Mouse (Mus musculus): ENCODE data around the gene Syne1. TPM values are rescaled to one million over a fixed set of nuclear protein-coding genes. Genes with fewer than 3 reads are reported as not detected.

The Syne1 gene
- polyA plus RNA-seq, 1 experiment from 2014 or later = 5.2 TPM

DNA sequence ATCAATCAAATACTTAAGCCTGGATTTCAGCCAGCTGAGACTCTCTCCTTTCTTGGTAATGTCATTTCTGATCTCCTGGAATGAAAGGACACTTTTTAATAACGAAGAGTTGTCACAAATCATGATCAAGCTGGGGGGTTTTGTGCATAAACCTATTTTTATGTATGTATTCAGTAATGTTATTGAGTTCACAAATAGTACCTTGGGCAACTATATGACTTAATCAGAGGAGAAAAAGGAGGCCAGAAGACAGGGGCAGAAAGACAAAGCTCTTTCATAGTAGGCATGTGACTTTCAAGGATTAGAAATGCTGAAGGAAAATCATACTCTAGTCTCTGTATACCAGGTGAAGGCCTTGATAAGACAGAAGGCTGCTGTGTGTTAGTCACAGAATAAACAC is 204.4 kb downstream of the Syne1 start:
- Histone ChIP-seq H3K4me2 (ENCODE audit: low read depth, low read length) (no peak overlapping the region), H3K9me3 (ENCODE audit: low read length) (no peaks in the 10 kb centered on the region)
- DNase-seq = no peak

DNA sequence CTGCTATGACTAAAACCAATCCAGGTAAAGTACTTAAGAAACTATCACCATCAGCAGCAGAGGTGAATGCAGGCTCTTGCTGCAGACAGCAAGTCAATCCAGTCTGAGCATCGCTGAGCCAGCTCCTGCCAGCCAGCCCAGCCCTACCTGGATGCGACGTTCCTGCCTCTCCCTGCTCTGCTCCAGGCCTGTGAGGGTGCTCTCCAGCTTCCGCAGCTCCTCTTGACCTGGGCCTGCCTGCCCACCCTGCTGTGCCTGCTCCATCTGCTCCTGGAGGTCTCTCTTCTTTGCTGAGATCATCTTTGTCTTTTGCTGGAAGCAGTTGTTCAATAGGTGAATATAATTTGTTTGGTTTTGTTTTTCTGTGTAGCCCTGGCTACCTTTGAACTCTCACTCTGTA is 208.1 kb downstream of the Syne1 start:
- DNase-seq = no peak
- no peak overlapping the region for H3K9ac ChIP-seq (replicated peaks)
- TF ChIP-seq CTCF (IDR thresholded peaks at IDR 0.05; ENCODE audit: low read depth) (no peak), EP300 (IDR thresholded peaks at IDR 0.05; ENCODE audit: low read depth) (no peak)
- no peak for ATAC-seq
- H3K9me3 ChIP-seq (ENCODE audit: low read length) = no peaks in the 10 kb centered on the region
- H3K27ac ChIP-seq (ENCODE audit: low read depth) = no peak overlapping the region
- no peaks in the 10 kb centered on the region for H3K4me1 ChIP-seq (ENCODE audit: insufficient read depth)
- no peak overlapping the region for H3K4me2 ChIP-seq (ENCODE audit: low read depth, low read length)
- no peak overlapping the region for H3K4me3 ChIP-seq (ENCODE audit: low read depth, low read length)
- no peaks in the 10 kb centered on the region for H3K36me3 ChIP-seq (replicated peaks; ENCODE audit: insufficient read depth, low read length)
- H3K27me3 ChIP-seq (ENCODE audit: insufficient read depth, low read length) = no peaks in the 10 kb centered on the region
- 68% methylated on average over 4 of the region's 4 CpGs for WGBS (ENCODE audit: insufficient replicate concordance)

More for the DNA sequence above, 204.4 kb downstream of the Syne1 start:
- TF ChIP-seq CTCF (IDR thresholded peaks at IDR 0.05; ENCODE audit: low read depth) (no peak), EP300 (IDR thresholded peaks at IDR 0.05; ENCODE audit: low read depth) (no peak)
- ATAC-seq = no peak
- Histone ChIP-seq H3K27ac (ENCODE audit: low read depth) (no peak overlapping the region), H3K36me3 (replicated peaks; ENCODE audit: insufficient read depth, low read length) (no peaks in the 10 kb centered on the region), H3K4me3 (ENCODE audit: low read depth, low read length) (no peak overlapping the region), H3K9ac (replicated peaks) (no peak overlapping the region), H3K27me3 (ENCODE audit: insufficient read depth, low read length) (no peaks in the 10 kb centered on the region), H3K4me1 (ENCODE audit: insufficient read depth) (no peaks in the 10 kb centered on the region)
- 48% methylated on average over 1 of the region's 1 CpGs for WGBS (ENCODE audit: insufficient replicate concordance)

DNA sequence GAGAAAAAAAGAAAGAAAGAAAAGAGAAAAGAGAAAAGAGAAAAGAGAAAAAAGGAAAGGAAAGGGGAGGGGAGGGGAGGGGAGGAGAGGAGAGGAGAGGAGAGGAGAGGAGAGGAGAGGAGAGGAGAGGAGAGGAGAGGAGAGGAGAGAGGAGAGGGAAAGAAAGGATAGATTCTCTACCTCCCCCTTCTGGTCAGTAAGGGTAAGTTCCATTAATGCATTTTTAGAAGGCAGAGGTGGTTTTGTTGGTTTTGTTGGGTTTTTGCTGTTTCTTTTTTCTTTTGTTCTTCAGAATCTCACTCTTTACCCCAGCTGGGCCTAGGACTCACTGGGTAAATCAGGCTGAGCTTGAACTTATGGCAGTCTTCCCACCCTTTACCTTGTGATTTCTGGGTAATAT is 214.9 kb downstream of the Syne1 start:
- Histone ChIP-seq H3K4me2 (ENCODE audit: low read depth, low read length) (no peak overlapping the region), H3K4me1 (ENCODE audit: insufficient read depth) (no peaks in the 10 kb centered on the region), H3K9ac (replicated peaks) (no peak overlapping the region), H3K4me3 (ENCODE audit: low read depth, low read length) (no peak overlapping the region), H3K27me3 (ENCODE audit: insufficient read depth, low read length) (no peaks in the 10 kb centered on the region), H3K36me3 (replicated peaks; ENCODE audit: insufficient read depth, low read length) (no peaks in the 10 kb centered on the region), H3K27ac (ENCODE audit: low read depth) (no peak overlapping the region), H3K9me3 (ENCODE audit: low read length) (no peaks in the 10 kb centered on the region)
- TF ChIP-seq CTCF (IDR thresholded peaks at IDR 0.05; ENCODE audit: low read depth) (peak; percentile 51), EP300 (IDR thresholded peaks at IDR 0.05; ENCODE audit: low read depth) (no peak)
- ATAC-seq = no peak
- no peak for DNase-seq

DNA sequence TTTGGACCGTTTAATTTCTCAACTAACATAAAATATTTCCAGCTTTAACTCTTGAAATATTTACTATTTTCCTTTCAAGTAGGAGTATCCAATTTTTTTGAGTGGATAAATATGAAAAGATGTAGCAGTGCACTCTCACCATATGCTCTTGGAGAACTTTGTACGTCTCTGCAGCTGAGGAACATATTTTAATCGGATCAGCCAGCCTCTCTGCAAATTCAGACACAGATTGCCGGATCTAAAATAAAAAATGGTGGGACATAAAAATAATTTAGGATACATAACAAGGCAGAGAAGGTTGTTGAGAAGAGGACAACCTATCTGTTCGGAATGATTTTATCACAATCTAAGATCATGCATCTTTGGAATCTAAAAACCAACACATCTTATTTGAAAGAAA is 218.5 kb downstream of the Syne1 start:
- Histone ChIP-seq H3K4me3 (ENCODE audit: low read depth, low read length) (no peak overlapping the region), H3K4me1 (ENCODE audit: insufficient read depth) (no peaks in the 10 kb centered on the region), H3K27me3 (ENCODE audit: insufficient read depth, low read length) (no peaks in the 10 kb centered on the region), H3K27ac (ENCODE audit: low read depth) (no peak overlapping the region), H3K4me2 (ENCODE audit: low read depth, low read length) (no peak overlapping the region), H3K9me3 (ENCODE audit: low read length) (no peaks in the 10 kb centered on the region), H3K9ac (replicated peaks) (no peak overlapping the region), H3K36me3 (replicated peaks; ENCODE audit: insufficient read depth, low read length) (no peaks in the 10 kb centered on the region)
- 81% methylated on average over 5 of the region's 5 CpGs for WGBS (ENCODE audit: insufficient replicate concordance)
- TF ChIP-seq CTCF (IDR thresholded peaks at IDR 0.05; ENCODE audit: low read depth) (no peak), EP300 (IDR thresholded peaks at IDR 0.05; ENCODE audit: low read depth) (no peak)
- DNase-seq = no peak
- no peak for ATAC-seq

DNA sequence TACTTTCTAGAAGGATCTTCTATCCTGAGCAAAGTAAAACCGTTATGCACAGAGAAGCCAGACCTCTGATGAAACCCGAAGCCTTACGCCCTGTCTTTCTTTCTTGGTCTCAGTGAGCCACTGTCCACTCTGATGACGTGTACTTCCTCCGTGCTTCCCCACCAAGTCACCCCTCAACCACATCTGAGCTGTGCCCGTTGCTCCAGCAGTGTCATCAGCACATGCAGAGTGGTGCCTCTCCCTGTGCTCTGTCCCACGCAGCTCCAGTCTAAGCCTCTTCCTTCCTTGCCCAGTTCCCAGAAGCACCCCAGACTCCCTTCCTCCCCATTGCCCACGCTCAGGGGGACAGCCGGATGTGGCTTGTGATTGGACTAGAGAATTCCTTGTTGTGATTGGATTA is 224.6 kb downstream of the Syne1 start:
- Histone ChIP-seq H3K9me3 (ENCODE audit: low read length) (no peaks in the 10 kb centered on the region), H3K36me3 (replicated peaks; ENCODE audit: insufficient read depth, low read length) (0 out of 2 replicates have a peak, but pooled peaks cover 2% of the 10 kb centered on the region), H3K27ac (ENCODE audit: low read depth) (no peak overlapping the region), H3K4me3 (ENCODE audit: low read depth, low read length) (no peak overlapping the region), H3K27me3 (ENCODE audit: insufficient read depth, low read length) (no peaks in the 10 kb centered on the region), H3K9ac (replicated peaks) (no peak overlapping the region), H3K4me2 (ENCODE audit: low read depth, low read length) (no peak overlapping the region), H3K4me1 (ENCODE audit: insufficient read depth) (no peaks in the 10 kb centered on the region)
- WGBS (ENCODE audit: insufficient replicate concordance) = 65% methylated on average over 9 of the region's 9 CpGs
- DNase-seq = no peak
- no peak for ATAC-seq
- no peak for TF ChIP-seq CTCF (IDR thresholded peaks at IDR 0.05; ENCODE audit: low read depth)
- no peak for TF ChIP-seq EP300 (IDR thresholded peaks at IDR 0.05; ENCODE audit: low read depth)

DNA sequence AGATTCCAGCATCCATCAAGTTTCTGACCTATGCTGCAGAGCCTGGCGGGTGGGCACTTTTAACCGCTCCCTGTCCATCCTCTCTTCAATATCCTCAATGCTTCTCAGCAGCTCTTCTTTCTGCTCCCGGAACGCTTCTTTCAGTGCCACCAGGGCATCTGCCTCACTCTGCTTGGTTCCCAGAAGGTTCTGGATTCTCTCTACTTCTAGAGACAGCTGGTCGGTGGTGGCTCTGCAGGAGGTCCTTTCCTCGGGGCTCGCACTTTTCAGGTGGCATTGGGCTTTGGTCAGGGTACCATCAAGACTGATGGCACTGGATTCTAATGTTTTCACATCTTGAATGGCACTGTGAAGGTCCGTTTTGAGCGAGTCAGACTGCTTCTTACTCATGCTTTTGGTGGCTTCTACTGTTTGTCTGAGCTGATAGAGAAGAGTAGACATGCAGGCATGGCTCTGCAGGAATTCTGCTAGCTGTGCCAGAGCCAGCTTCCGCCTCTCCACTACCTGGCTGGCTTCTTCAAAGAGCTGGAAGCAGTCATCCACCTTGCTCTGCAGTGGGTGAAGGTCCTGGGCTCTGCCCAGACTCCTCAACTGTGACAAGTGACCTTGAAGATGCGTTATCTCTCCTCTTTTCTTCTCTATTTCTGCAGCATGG is 227.4 kb downstream of the Syne1 start:
- no peak overlapping the region for H3K4me3 ChIP-seq (ENCODE audit: low read depth, low read length)
- H3K36me3 ChIP-seq (replicated peaks; ENCODE audit: insufficient read depth, low read length) = 0 out of 2 replicates have a peak, but pooled peaks cover 2% of the 10 kb centered on the region
- no peak for DNase-seq
- no peaks in the 10 kb centered on the region for H3K9me3 ChIP-seq (ENCODE audit: low read length)
- no peaks in the 10 kb centered on the region for H3K27me3 ChIP-seq (ENCODE audit: insufficient read depth, low read length)
- 84% methylated on average over 11 of the region's 11 CpGs for WGBS (ENCODE audit: insufficient replicate concordance)
- H3K9ac ChIP-seq (replicated peaks) = no peak overlapping the region
- ATAC-seq = no peak
- no peaks in the 10 kb centered on the region for H3K4me1 ChIP-seq (ENCODE audit: insufficient read depth)
- H3K4me2 ChIP-seq (ENCODE audit: low read depth, low read length) = no peak overlapping the region
- TF ChIP-seq CTCF (IDR thresholded peaks at IDR 0.05; ENCODE audit: low read depth) (no peak), EP300 (IDR thresholded peaks at IDR 0.05; ENCODE audit: low read depth) (no peak)
- no peak overlapping the region for H3K27ac ChIP-seq (ENCODE audit: low read depth)

Measured in liver, postnatal 0 days (tissue).